Mouse (Mus musculus): ENCODE data around the gene Hdac5. TPM values are rescaled to one million over a fixed set of nuclear protein-coding genes. Genes with fewer than 3 reads are reported as not detected.

Hdac5 gene
- polyA plus RNA-seq, 1 experiment from 2014 or later = 84.4 TPM

GRCm38 (mm10) chr11:102211011-102211410 is 19.0 kb downstream of the Hdac5 start:
- Histone ChIP-seq H3K4me3 (no peak overlapping the region), H3K27ac (peak overlapping the region; percentile 83), H3K9ac (0 out of 2 replicates have a peak overlapping the region, but pooled peaks have one; percentile 12), H3K36me3 (peaks cover 20% of the 10 kb centered on the region), H3K4me2 (no peak overlapping the region; the same call in 1 of the 2 replicates), H3K4me1 (peaks cover 90% of the 10 kb centered on the region), H3K27me3 (no peaks in the 10 kb centered on the region), H3K9me3 (no peaks in the 10 kb centered on the region)
- 31% methylated on average over 5 of the region's 5 CpGs for WGBS
- no peak for ATAC-seq (ENCODE audit: insufficient number of reproducible peaks, insufficient read depth, low FRiP score, low TSS enrichment, low read depth)

- Histone ChIP-seq H3K27ac (peak overlapping the region; percentile 81; the same call in 1 of the 2 replicates), H3K9me3 (no peaks in the 10 kb centered on the region), H3K4me3 (no peak overlapping the region), H3K4me1 (peaks cover 82% of the 10 kb centered on the region), H3K27me3 (no peaks in the 10 kb centered on the region), H3K36me3 (peaks cover 27% of the 10 kb centered on the region), H3K4me2 (no peak overlapping the region), H3K9ac (0 out of 2 replicates have a peak overlapping the region, but pooled peaks have one; percentile 21)
- ATAC-seq (ENCODE audit: insufficient number of reproducible peaks, insufficient read depth, low FRiP score, low TSS enrichment, low read depth) = no peak
- 61% methylated on average over 3 of the region's 3 CpGs for WGBS
Observed at GRCm38 (mm10) chr11:102210185-102210584, 19.8 kb downstream of the Hdac5 start.

GRCm38 (mm10) chr11:102209742-102210141 is 20.2 kb downstream of the Hdac5 start:
- Histone ChIP-seq H3K27ac (peak overlapping the region; percentile 81), H3K9me3 (no peaks in the 10 kb centered on the region), H3K36me3 (peaks cover 31% of the 10 kb centered on the region), H3K4me3 (no peak overlapping the region), H3K9ac (no peak overlapping the region), H3K4me1 (peaks cover 77% of the 10 kb centered on the region), H3K27me3 (no peaks in the 10 kb centered on the region), H3K4me2 (no peak overlapping the region)
- no peak for ATAC-seq (ENCODE audit: insufficient number of reproducible peaks, insufficient read depth, low FRiP score, low TSS enrichment, low read depth)
- WGBS = 31% methylated on average over 2 of the region's 2 CpGs

GRCm38 (mm10) chr11:102208846-102209245 is 21.1 kb downstream of the Hdac5 start:
- peak; percentile 23 for ATAC-seq (ENCODE audit: insufficient number of reproducible peaks, insufficient read depth, low FRiP score, low TSS enrichment, low read depth)
- H3K4me1 ChIP-seq = peaks cover 68% of the 10 kb centered on the region
- 0 out of 2 replicates have a peak overlapping the region, but pooled peaks have one; percentile 2 for H3K9ac ChIP-seq
- H3K36me3 ChIP-seq = peaks cover 37% of the 10 kb centered on the region
- H3K27me3 ChIP-seq = no peaks in the 10 kb centered on the region
- no peak overlapping the region for H3K4me3 ChIP-seq
- H3K27ac ChIP-seq = peak overlapping the region; percentile 81
- 15% methylated on average over 3 of the region's 4 CpGs for WGBS
- no peaks in the 10 kb centered on the region for H3K9me3 ChIP-seq
- H3K4me2 ChIP-seq = peak overlapping the region; percentile 27; the same call in 1 of the 2 replicates

GRCm38 (mm10) chr11:102207825-102208777 is 21.9 kb downstream of the Hdac5 start:
- Histone ChIP-seq H3K4me1 (peaks cover 62% of the 10 kb centered on the region), H3K4me2 (peak overlapping the region; percentile 27; the same call in 1 of the 2 replicates)

GRCm38 (mm10) chr11:102206481-102206880 is 23.5 kb downstream of the Hdac5 start:
- H3K27ac ChIP-seq = peak overlapping the region; percentile 81; the same call in 1 of the 2 replicates
- peak overlapping the region; percentile 46; the same call in 1 of the 2 replicates for H3K9ac ChIP-seq
- peaks cover 51% of the 10 kb centered on the region for H3K4me1 ChIP-seq
- H3K36me3 ChIP-seq = peaks cover 51% of the 10 kb centered on the region
- 60% methylated on average over 30 of the region's 30 CpGs for WGBS
- H3K9me3 ChIP-seq = no peaks in the 10 kb centered on the region
- no peak for ATAC-seq (ENCODE audit: insufficient number of reproducible peaks, insufficient read depth, low FRiP score, low TSS enrichment, low read depth)
- no peak overlapping the region for H3K4me2 ChIP-seq
- H3K27me3 ChIP-seq = no peaks in the 10 kb centered on the region
- H3K4me3 ChIP-seq = no peak overlapping the region

More at GRCm38 (mm10) chr11:102207825-102208777, 21.9 kb downstream of the Hdac5 start:
- H3K27ac ChIP-seq = peak overlapping the region; percentile 81
- H3K9me3 ChIP-seq = no peaks in the 10 kb centered on the region
- 45% methylated on average over 11 of the region's 11 CpGs for WGBS
- no peaks in the 10 kb centered on the region for H3K27me3 ChIP-seq
- peaks cover 38% of the 10 kb centered on the region for H3K36me3 ChIP-seq
- no peak overlapping the region for H3K4me3 ChIP-seq
- no peak for ATAC-seq (ENCODE audit: insufficient number of reproducible peaks, insufficient read depth, low FRiP score, low TSS enrichment, low read depth)
- H3K9ac ChIP-seq = 0 out of 2 replicates have a peak overlapping the region, but pooled peaks have one; percentile 27

GRCm38 (mm10) chr11:102201408-102201821 is 28.6 kb downstream of the Hdac5 start:
- Histone ChIP-seq H3K4me2 (no peak overlapping the region), H3K9ac (no peak overlapping the region), H3K27ac (no peak overlapping the region), H3K36me3 (peaks cover 97% of the 10 kb centered on the region), H3K9me3 (no peaks in the 10 kb centered on the region), H3K27me3 (no peaks in the 10 kb centered on the region), H3K4me1 (peaks cover 4% of the 10 kb centered on the region; the same call in 1 of the 2 replicates), H3K4me3 (no peak overlapping the region)
- ATAC-seq (ENCODE audit: insufficient number of reproducible peaks, insufficient read depth, low FRiP score, low TSS enrichment, low read depth) = no peak
- WGBS = 74% methylated on average over 12 of the region's 12 CpGs

GRCm38 (mm10) chr11:102199856-102200255 is 30.1 kb downstream of the Hdac5 start:
- H3K9ac ChIP-seq = no peak overlapping the region
- 0 out of 2 replicates have a peak, but pooled peaks cover 3% of the 10 kb centered on the region for H3K4me1 ChIP-seq
- H3K4me2 ChIP-seq = no peak overlapping the region
- H3K27ac ChIP-seq = no peak overlapping the region
- H3K9me3 ChIP-seq = no peaks in the 10 kb centered on the region
- no peaks in the 10 kb centered on the region for H3K27me3 ChIP-seq
- peaks cover 98% of the 10 kb centered on the region for H3K36me3 ChIP-seq
- 64% methylated on average over 9 of the region's 9 CpGs for WGBS
- no peak overlapping the region for H3K4me3 ChIP-seq
- no peak for ATAC-seq (ENCODE audit: insufficient number of reproducible peaks, insufficient read depth, low FRiP score, low TSS enrichment, low read depth)

- Histone ChIP-seq H3K27me3 (no peaks in the 10 kb centered on the region), H3K36me3 (peaks cover 97% of the 10 kb centered on the region), H3K9me3 (no peaks in the 10 kb centered on the region), H3K27ac (no peak overlapping the region), H3K4me3 (no peak overlapping the region), H3K4me1 (0 out of 2 replicates have a peak, but pooled peaks cover 3% of the 10 kb centered on the region), H3K9ac (no peak overlapping the region), H3K4me2 (no peak overlapping the region)
- ATAC-seq (ENCODE audit: insufficient number of reproducible peaks, insufficient read depth, low FRiP score, low TSS enrichment, low read depth) = no peak
- 78% methylated on average over 6 of the region's 6 CpGs for WGBS
Observed at GRCm38 (mm10) chr11:102198245-102198644, 31.7 kb downstream of the Hdac5 start.

GRCm38 (mm10) chr11:102196018-102196797 is 33.8 kb downstream of the Hdac5 start:
- no peak overlapping the region for H3K4me2 ChIP-seq
- H3K4me1 ChIP-seq = peaks cover 2% of the 10 kb centered on the region; the same call in 1 of the 2 replicates
- WGBS = 84% methylated on average over 21 of the region's 21 CpGs
- no peak overlapping the region for H3K27ac ChIP-seq
- no peak overlapping the region for H3K4me3 ChIP-seq
- H3K9ac ChIP-seq = no peak overlapping the region
- H3K27me3 ChIP-seq = no peaks in the 10 kb centered on the region
- H3K36me3 ChIP-seq = peaks cover 93% of the 10 kb centered on the region
- H3K9me3 ChIP-seq = no peaks in the 10 kb centered on the region
- no peak for ATAC-seq (ENCODE audit: insufficient number of reproducible peaks, insufficient read depth, low FRiP score, low TSS enrichment, low read depth)
